Mouse (Mus musculus) CH12.LX (cell line): ENCODE results near the gene St5.

Experiments
- CTCF ChIP-seq, 2 experiments: IDR thresholded peaks in 1 of 2; conservative IDR thresholded peaks in 1 of 2; 2 replicates each; pipeline ENCODE4 v1.5.1; 2011 to 2012; ENCODE audit warnings: low read depth in 2 of 2, low read length in 2 of 2, improper control_type of control experiment in 1 of 2, inconsistent platforms in 1 of 2, mild to moderate bottlenecking in 1 of 2, moderate library complexity in 1 of 2
- ELF1 ChIP-seq: IDR thresholded peaks from 2 replicates; pipeline ENCODE4 v1.6.1; 2014; ENCODE audit warnings: low read depth, mild to moderate bottlenecking, inconsistent platforms, low read length, improper control_type of control experiment
- MEF2A ChIP-seq: IDR thresholded peaks from 2 replicates; pipeline ENCODE4 v1.6.1; 2014; ENCODE audit warnings: low read depth, mild to moderate bottlenecking, inconsistent platforms, low read length, improper control_type of control experiment, borderline replicate concordance

DNA sequence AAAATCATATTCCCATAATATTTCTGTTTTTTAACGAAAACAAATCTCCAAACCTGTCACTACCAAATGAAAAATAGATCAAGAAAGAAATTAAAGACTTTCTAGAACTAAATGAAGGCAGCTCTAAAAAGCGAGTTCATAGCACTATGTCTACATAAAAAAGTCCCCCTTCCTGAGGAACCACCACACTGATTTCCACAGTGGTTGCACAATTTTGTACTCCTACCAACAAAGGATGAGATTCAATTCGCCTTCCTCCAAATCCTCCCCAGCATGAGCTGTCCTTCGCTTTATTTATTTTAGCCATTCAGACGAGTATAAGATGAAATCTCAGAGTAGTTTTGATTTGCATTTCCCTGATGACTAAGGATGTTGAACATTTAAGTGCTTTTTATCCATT is 36.7 kb downstream of the St5 start:
- TF ChIP-seq MEF2A: no peak
- TF ChIP-seq CTCF (conservative IDR thresholded peaks at IDR 0.05 in 1 of 2, IDR thresholded peaks at IDR 0.05 in 1 of 2; ENCODE audit: low read depth in 2 of 2, low read length in 2 of 2): no peak
- TF ChIP-seq ELF1: no peak
